Mouse (Mus musculus) forebrain, embryonic 12.5 days (tissue): ENCODE results near the gene Neurl1b. TPM values are rescaled to one million over a fixed set of nuclear protein-coding genes. Genes with fewer than 3 reads are reported as not detected.

Source experiments
- ATAC-seq: fragments of 200-750 bp; cut with Nextera tagmentation; 2 replicates; pipeline ENCODE4 v1.8.0; 2017; ENCODE audit warnings: moderate TSS enrichment; ENCODE audit not compliant: low FRiP score
- H3K27ac ChIP-seq: fragments of 300-500 bp; sonication (generic); 2 replicates; pipeline ENCODE4 v1.5.1; 2016; ENCODE audit warnings: mild to moderate bottlenecking
- H3K27me3 ChIP-seq: fragments of 300-500 bp; sonication (generic); 2 replicates; pipeline ENCODE4 v1.6.1; 2016; ENCODE audit warnings: mild to moderate bottlenecking
- H3K36me3 ChIP-seq: fragments of 300-500 bp; sonication (generic); replicated peaks from 2 replicates; pipeline ENCODE4 v1.6.1; 2016; ENCODE audit warnings: mild to moderate bottlenecking
- H3K4me1 ChIP-seq: fragments of 300-500 bp; sonication (generic); 2 replicates; pipeline ENCODE4 v1.6.1; 2016
- H3K4me2 ChIP-seq: fragments of 300-500 bp; sonication (generic); 2 replicates; pipeline ENCODE4 v1.6.1; 2016; ENCODE audit warnings: mild to moderate bottlenecking, moderate library complexity
- H3K4me3 ChIP-seq: fragments of 300-500 bp; sonication (generic); replicated peaks from 2 replicates; pipeline ENCODE4 v1.5.1; 2016; ENCODE audit warnings: mild to moderate bottlenecking
- H3K9ac ChIP-seq: fragments of 300-500 bp; sonication (generic); 2 replicates; pipeline ENCODE4 v1.6.1; 2016; ENCODE audit warnings: mild to moderate bottlenecking
- H3K9me3 ChIP-seq: fragments of 300-500 bp; sonication (generic); 2 replicates; pipeline ENCODE4 v1.6.1; 2016
- WGBS: fragments of 180-500 bp; shearing (Covaris S2); methylation state at CpG from one replicate; pipeline ENCODE4 v1.1.7; 2016; 5-methylcytosine and 5-hydroxymethylcytosine counted together
- polyA plus RNA-seq: library from polyadenylated mRNA; unstranded; fragments of >200 nt; fragmentation: Nextera tagmentation; extraction: Ambion mirVana; gene quantifications from 2 replicates; pipeline ENCODE4 v1.2.1, GENCODE M21; 2016

Gene Neurl1b
- polyA plus RNA-seq, 1 experiment from 2014 or later = 0.57 TPM

- H3K4me1 ChIP-seq = peaks cover 18% of the 10 kb centered on the region
- ATAC-seq = no peak
- no peak overlapping the region for H3K4me2 ChIP-seq
- no peak overlapping the region for H3K4me3 ChIP-seq
- 0 out of 2 replicates have a peak overlapping the region, but pooled peaks have one; percentile 66 for H3K27ac ChIP-seq
- H3K36me3 ChIP-seq = no peaks in the 10 kb centered on the region
- WGBS = 96% methylated on average over 3 of the region's 3 CpGs
- peaks cover 1% of the 10 kb centered on the region; the same call in 1 of the 2 replicates for H3K27me3 ChIP-seq
- H3K9ac ChIP-seq = no peak overlapping the region
- H3K9me3 ChIP-seq = no peaks in the 10 kb centered on the region
These were observed 32.5 kb upstream of the Neurl1b start for GRCm38 (mm10) chr17:26382176-26382575.

- Histone ChIP-seq H3K9me3 (no peaks in the 10 kb centered on the region), H3K9ac (no peak overlapping the region), H3K4me2 (no peak overlapping the region), H3K27ac (no peak overlapping the region), H3K4me3 (no peak overlapping the region), H3K36me3 (no peaks in the 10 kb centered on the region), H3K27me3 (peaks cover 6% of the 10 kb centered on the region; the same call in 1 of the 2 replicates), H3K4me1 (peaks cover 18% of the 10 kb centered on the region)
- 78% methylated on average over 5 of the region's 5 CpGs for WGBS
- ATAC-seq = no peak
These were observed 31.9 kb upstream of the Neurl1b start for GRCm38 (mm10) chr17:26382687-26383086.

- Histone ChIP-seq H3K4me1 (peaks cover 18% of the 10 kb centered on the region), H3K4me2 (no peak overlapping the region), H3K9me3 (no peaks in the 10 kb centered on the region), H3K36me3 (no peaks in the 10 kb centered on the region), H3K27ac (no peak overlapping the region), H3K4me3 (no peak overlapping the region), H3K27me3 (peaks cover 6% of the 10 kb centered on the region; the same call in 1 of the 2 replicates), H3K9ac (no peak overlapping the region)
- ATAC-seq = no peak
- 95% methylated on average over 3 of the region's 3 CpGs for WGBS
These were observed 30.5 kb upstream of the Neurl1b start for GRCm38 (mm10) chr17:26384111-26384510.

GRCm38 (mm10) chr17:26385252-26386130 is 29.1 kb upstream of the Neurl1b start:
- Histone ChIP-seq H3K4me3 (no peak overlapping the region), H3K27ac (no peak overlapping the region), H3K36me3 (no peaks in the 10 kb centered on the region), H3K9me3 (no peaks in the 10 kb centered on the region), H3K4me2 (no peak overlapping the region), H3K4me1 (peaks cover 14% of the 10 kb centered on the region), H3K27me3 (peaks cover 6% of the 10 kb centered on the region; the same call in 1 of the 2 replicates), H3K9ac (no peak overlapping the region)
- WGBS = 89% methylated on average over 11 of the region's 11 CpGs
- no peak for ATAC-seq

- ATAC-seq = no peak
- Histone ChIP-seq H3K27ac (no peak overlapping the region), H3K36me3 (no peaks in the 10 kb centered on the region)
These were observed 28.5 kb upstream of the Neurl1b start for GRCm38 (mm10) chr17:26386131-26386481.

GRCm38 (mm10) chr17:26388106-26388505 is 26.5 kb upstream of the Neurl1b start:
- Histone ChIP-seq H3K9me3 (no peaks in the 10 kb centered on the region), H3K4me1 (no peaks in the 10 kb centered on the region), H3K27ac (no peak overlapping the region), H3K4me3 (no peak overlapping the region), H3K9ac (no peak overlapping the region), H3K27me3 (peaks cover 7% of the 10 kb centered on the region; the same call in 1 of the 2 replicates), H3K4me2 (no peak overlapping the region), H3K36me3 (no peaks in the 10 kb centered on the region)
- no peak for ATAC-seq
- 78% methylated on average over 3 of the region's 3 CpGs for WGBS

More at GRCm38 (mm10) chr17:26386131-26386481, 28.5 kb upstream of the Neurl1b start:
- Histone ChIP-seq H3K4me2 (no peak overlapping the region), H3K4me1 (peaks cover 8% of the 10 kb centered on the region), H3K27me3 (0 out of 2 replicates have a peak, but pooled peaks cover 6% of the 10 kb centered on the region), H3K9ac (no peak overlapping the region), H3K9me3 (no peaks in the 10 kb centered on the region), H3K4me3 (no peak overlapping the region)
- 87% methylated on average over 3 of the region's 3 CpGs for WGBS

GRCm38 (mm10) chr17:26389241-26389640 is 25.4 kb upstream of the Neurl1b start:
- Histone ChIP-seq H3K27ac (no peak overlapping the region), H3K9ac (no peak overlapping the region), H3K9me3 (no peaks in the 10 kb centered on the region), H3K4me2 (no peak overlapping the region), H3K36me3 (no peaks in the 10 kb centered on the region; the same call in 1 of the 2 replicates), H3K27me3 (peaks cover 14% of the 10 kb centered on the region; the same call in 1 of the 2 replicates), H3K4me3 (no peak overlapping the region), H3K4me1 (no peaks in the 10 kb centered on the region)
- 83% methylated on average over 9 of the region's 9 CpGs for WGBS
- ATAC-seq = no peak

- 75% methylated on average over 5 of the region's 5 CpGs for WGBS
- peaks cover 14% of the 10 kb centered on the region; the same call in 1 of the 2 replicates for H3K27me3 ChIP-seq
- no peak for ATAC-seq
These were observed 24.0 kb upstream of the Neurl1b start for GRCm38 (mm10) chr17:26390666-26391065.

GRCm38 (mm10) chr17:26392355-26392754 is 22.3 kb upstream of the Neurl1b start:
- Histone ChIP-seq H3K4me3 (no peak overlapping the region), H3K27me3 (peaks cover 11% of the 10 kb centered on the region; the same call in 1 of the 2 replicates), H3K9me3 (no peaks in the 10 kb centered on the region), H3K9ac (no peak overlapping the region), H3K36me3 (no peaks in the 10 kb centered on the region; the same call in 1 of the 2 replicates), H3K4me2 (no peak overlapping the region), H3K27ac (no peak overlapping the region), H3K4me1 (no peaks in the 10 kb centered on the region)
- ATAC-seq = no peak
- WGBS = 87% methylated on average over 7 of the region's 7 CpGs

More at GRCm38 (mm10) chr17:26390666-26391065, 24.0 kb upstream of the Neurl1b start:
- Histone ChIP-seq H3K4me3 (no peak overlapping the region), H3K27ac (no peak overlapping the region), H3K9me3 (no peaks in the 10 kb centered on the region), H3K4me1 (no peaks in the 10 kb centered on the region), H3K9ac (no peak overlapping the region), H3K4me2 (no peak overlapping the region), H3K36me3 (no peaks in the 10 kb centered on the region; the same call in 1 of the 2 replicates)

- 83% methylated on average over 3 of the region's 3 CpGs for WGBS
- ATAC-seq = no peak
These were observed 17.9 kb upstream of the Neurl1b start for GRCm38 (mm10) chr17:26396765-26397164.

GRCm38 (mm10) chr17:26397339-26397738 is 17.3 kb upstream of the Neurl1b start:
- WGBS = 56% methylated on average over 6 of the region's 6 CpGs
- Histone ChIP-seq H3K4me2 (no peak overlapping the region), H3K27ac (no peak overlapping the region), H3K4me3 (no peak overlapping the region), H3K36me3 (no peaks in the 10 kb centered on the region; the same call in 1 of the 2 replicates), H3K27me3 (peaks cover 8% of the 10 kb centered on the region; the same call in 1 of the 2 replicates), H3K9ac (no peak overlapping the region), H3K4me1 (no peaks in the 10 kb centered on the region), H3K9me3 (no peaks in the 10 kb centered on the region)
- no peak for ATAC-seq

More at GRCm38 (mm10) chr17:26396765-26397164, 17.9 kb upstream of the Neurl1b start:
- no peaks in the 10 kb centered on the region; the same call in 1 of the 2 replicates for H3K36me3 ChIP-seq
- H3K9ac ChIP-seq = no peak overlapping the region
- no peak overlapping the region for H3K4me2 ChIP-seq
- H3K4me1 ChIP-seq = no peaks in the 10 kb centered on the region
- H3K27me3 ChIP-seq = peaks cover 8% of the 10 kb centered on the region; the same call in 1 of the 2 replicates
- no peaks in the 10 kb centered on the region for H3K9me3 ChIP-seq
- H3K27ac ChIP-seq = no peak overlapping the region
- no peak overlapping the region for H3K4me3 ChIP-seq

- 80% methylated on average over 10 of the region's 10 CpGs for WGBS
- Histone ChIP-seq H3K4me1 (no peaks in the 10 kb centered on the region), H3K27ac (no peak overlapping the region), H3K9ac (no peak overlapping the region), H3K36me3 (no peaks in the 10 kb centered on the region), H3K4me2 (no peak overlapping the region), H3K9me3 (no peaks in the 10 kb centered on the region), H3K27me3 (no peaks in the 10 kb centered on the region), H3K4me3 (no peak overlapping the region)
- no peak for ATAC-seq
These were observed 9.1 kb upstream of the Neurl1b start for GRCm38 (mm10) chr17:26405340-26406100.
